Mouse (Mus musculus): Measurements from ENCODE around the gene Rbm47. TPM values are rescaled to one million over a fixed set of nuclear protein-coding genes. Genes with fewer than 3 reads are reported as not detected.

Rbm47 gene
- polyA plus RNA-seq, 1 experiment from 2014 or later, result 0.37 TPM

- no peak overlapping the region for H3K27ac ChIP-seq (ENCODE audit: low read depth, low read length)
- H3K4me3 ChIP-seq (ENCODE audit: low read depth, low read length), result peak overlapping the region; percentile 33
- H3K9ac ChIP-seq (replicated peaks; ENCODE audit: low read depth, low read length), result peak overlapping the region; percentile 41
- under 1% methylated on average over 43 of the region's 43 CpGs for WGBS
- no peaks in the 10 kb centered on the region for H3K36me3 ChIP-seq (ENCODE audit: control insufficient read depth, insufficient read depth, low read length)
- H3K9me3 ChIP-seq (ENCODE audit: control insufficient read depth, low read length), result no peaks in the 10 kb centered on the region
- ATAC-seq (ENCODE audit: low read depth), result peak; percentile 72; the same call in 1 of the 2 replicates
- peaks cover 14% of the 10 kb centered on the region for H3K27me3 ChIP-seq (ENCODE audit: control insufficient read depth, insufficient read depth, low read length)
- H3K4me1 ChIP-seq (ENCODE audit: control insufficient read depth, insufficient read depth, low read length), result peaks cover 10% of the 10 kb centered on the region; the same call in 1 of the 2 replicates
- peak overlapping the region; percentile 68 for H3K4me2 ChIP-seq (ENCODE audit: low read depth, low read length)
These were observed 22.1 kb downstream of the Rbm47 start for GRCm38 (mm10) chr5:66150706-66151300.

GRCm38 (mm10) chr5:66150106-66150705 is 22.7 kb downstream of the Rbm47 start:
- no peaks in the 10 kb centered on the region for H3K9me3 ChIP-seq (ENCODE audit: control insufficient read depth, low read length)
- WGBS, result 4% methylated on average over 18 of the region's 18 CpGs
- H3K4me1 ChIP-seq (ENCODE audit: control insufficient read depth, insufficient read depth, low read length), result peaks cover 10% of the 10 kb centered on the region; the same call in 1 of the 2 replicates
- no peak overlapping the region for H3K27ac ChIP-seq (ENCODE audit: low read depth, low read length)
- peak overlapping the region; percentile 41; the same call in 1 of the 2 replicates for H3K9ac ChIP-seq (replicated peaks; ENCODE audit: low read depth, low read length)
- H3K27me3 ChIP-seq (ENCODE audit: control insufficient read depth, insufficient read depth, low read length), result peaks cover 14% of the 10 kb centered on the region
- H3K4me3 ChIP-seq (ENCODE audit: low read depth, low read length), result peak overlapping the region; percentile 33
- H3K36me3 ChIP-seq (ENCODE audit: control insufficient read depth, insufficient read depth, low read length), result no peaks in the 10 kb centered on the region
- ATAC-seq (ENCODE audit: low read depth), result no peak
- H3K4me2 ChIP-seq (ENCODE audit: low read depth, low read length), result peak overlapping the region; percentile 68

- H3K9ac ChIP-seq (replicated peaks; ENCODE audit: low read depth, low read length), result no peak overlapping the region
- 40% methylated on average over 3 of the region's 3 CpGs for WGBS
- no peak overlapping the region for H3K27ac ChIP-seq (ENCODE audit: low read depth, low read length)
- no peak overlapping the region for H3K4me3 ChIP-seq (ENCODE audit: low read depth, low read length)
- peaks cover 10% of the 10 kb centered on the region; the same call in 1 of the 2 replicates for H3K4me1 ChIP-seq (ENCODE audit: control insufficient read depth, insufficient read depth, low read length)
- no peak for ATAC-seq (ENCODE audit: low read depth)
- H3K4me2 ChIP-seq (ENCODE audit: low read depth, low read length), result no peak overlapping the region
- H3K27me3 ChIP-seq (ENCODE audit: control insufficient read depth, insufficient read depth, low read length), result peaks cover 14% of the 10 kb centered on the region
- H3K9me3 ChIP-seq (ENCODE audit: control insufficient read depth, low read length), result no peaks in the 10 kb centered on the region
- H3K36me3 ChIP-seq (ENCODE audit: control insufficient read depth, insufficient read depth, low read length), result no peaks in the 10 kb centered on the region
These were observed 23.3 kb downstream of the Rbm47 start for GRCm38 (mm10) chr5:66149571-66149970.

GRCm38 (mm10) chr5:66149111-66149510 is 23.8 kb downstream of the Rbm47 start:
- Histone ChIP-seq H3K9me3 (ENCODE audit: control insufficient read depth, low read length) (no peaks in the 10 kb centered on the region), H3K27me3 (ENCODE audit: control insufficient read depth, insufficient read depth, low read length) (peaks cover 14% of the 10 kb centered on the region), H3K4me3 (ENCODE audit: low read depth, low read length) (no peak overlapping the region), H3K4me1 (ENCODE audit: control insufficient read depth, insufficient read depth, low read length) (peaks cover 10% of the 10 kb centered on the region; the same call in 1 of the 2 replicates), H3K36me3 (ENCODE audit: control insufficient read depth, insufficient read depth, low read length) (no peaks in the 10 kb centered on the region), H3K4me2 (ENCODE audit: low read depth, low read length) (no peak overlapping the region), H3K9ac (replicated peaks; ENCODE audit: low read depth, low read length) (no peak overlapping the region), H3K27ac (ENCODE audit: low read depth, low read length) (no peak overlapping the region)
- ATAC-seq (ENCODE audit: low read depth), result no peak
- WGBS, result 70% methylated on average over 2 of the region's 2 CpGs

DNA sequence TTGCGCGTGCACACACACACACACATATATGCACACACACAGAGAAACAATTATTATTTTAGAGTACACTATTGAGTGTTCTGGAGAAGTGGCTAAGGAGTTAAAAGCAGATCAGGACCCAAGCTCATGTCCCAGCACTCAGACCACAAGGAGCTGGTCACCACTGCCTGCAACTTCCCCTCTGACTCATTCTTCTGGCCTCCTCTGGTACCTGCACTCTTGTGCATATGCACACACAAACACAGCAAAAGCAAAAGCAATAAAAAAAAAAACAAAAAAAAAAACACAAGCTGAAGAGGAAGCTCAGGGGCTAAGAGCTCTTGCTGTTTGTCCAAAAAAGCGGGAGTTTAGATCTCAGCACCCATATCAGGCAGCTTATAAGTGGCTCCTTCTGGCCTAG is 25.6 kb downstream of the Rbm47 start:
- no peak overlapping the region for H3K4me3 ChIP-seq (ENCODE audit: low read depth, low read length)
- peaks cover 11% of the 10 kb centered on the region for H3K27me3 ChIP-seq (ENCODE audit: control insufficient read depth, insufficient read depth, low read length)
- H3K27ac ChIP-seq (ENCODE audit: low read depth, low read length), result no peak overlapping the region
- no peaks in the 10 kb centered on the region for H3K9me3 ChIP-seq (ENCODE audit: control insufficient read depth, low read length)
- ATAC-seq (ENCODE audit: low read depth), result no peak
- no peaks in the 10 kb centered on the region for H3K36me3 ChIP-seq (ENCODE audit: control insufficient read depth, insufficient read depth, low read length)
- H3K4me1 ChIP-seq (ENCODE audit: control insufficient read depth, insufficient read depth, low read length), result peaks cover 10% of the 10 kb centered on the region; the same call in 1 of the 2 replicates
- H3K9ac ChIP-seq (replicated peaks; ENCODE audit: low read depth, low read length), result no peak overlapping the region
- WGBS, result over 99% methylated on average over 3 of the region's 3 CpGs
- H3K4me2 ChIP-seq (ENCODE audit: low read depth, low read length), result no peak overlapping the region

DNA sequence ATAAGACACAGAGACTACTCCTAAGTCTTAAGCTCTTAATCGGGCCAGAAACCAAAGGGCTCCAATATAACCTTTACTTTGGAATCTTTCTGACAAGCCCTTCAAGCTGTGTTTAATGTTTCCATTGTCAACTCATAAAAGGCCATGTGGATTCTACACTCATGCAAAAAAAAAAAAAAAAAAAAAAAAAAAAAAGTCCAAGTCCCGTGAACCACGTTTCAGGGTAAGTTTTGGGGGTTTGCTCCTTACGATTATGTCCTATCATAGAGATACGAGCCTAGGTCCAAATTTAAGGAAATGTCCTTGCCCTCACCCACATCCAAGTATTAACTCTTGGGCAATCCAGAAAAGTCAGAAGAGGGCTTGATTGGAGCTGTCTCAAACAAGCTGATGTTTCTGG is 27.3 kb downstream of the Rbm47 start:
- ATAC-seq (ENCODE audit: low read depth), result no peak
- WGBS, result 89% methylated on average over 5 of the region's 5 CpGs
- H3K9ac ChIP-seq (replicated peaks; ENCODE audit: low read depth, low read length), result no peak overlapping the region
- peaks cover under 1% of the 10 kb centered on the region; the same call in 1 of the 2 replicates for H3K4me1 ChIP-seq (ENCODE audit: control insufficient read depth, insufficient read depth, low read length)
- H3K4me2 ChIP-seq (ENCODE audit: low read depth, low read length), result no peak overlapping the region
- no peaks in the 10 kb centered on the region for H3K9me3 ChIP-seq (ENCODE audit: control insufficient read depth, low read length)
- H3K27me3 ChIP-seq (ENCODE audit: control insufficient read depth, insufficient read depth, low read length), result peaks cover 8% of the 10 kb centered on the region
- H3K27ac ChIP-seq (ENCODE audit: low read depth, low read length), result no peak overlapping the region
- no peak overlapping the region for H3K4me3 ChIP-seq (ENCODE audit: low read depth, low read length)
- no peaks in the 10 kb centered on the region for H3K36me3 ChIP-seq (ENCODE audit: control insufficient read depth, insufficient read depth, low read length)

DNA sequence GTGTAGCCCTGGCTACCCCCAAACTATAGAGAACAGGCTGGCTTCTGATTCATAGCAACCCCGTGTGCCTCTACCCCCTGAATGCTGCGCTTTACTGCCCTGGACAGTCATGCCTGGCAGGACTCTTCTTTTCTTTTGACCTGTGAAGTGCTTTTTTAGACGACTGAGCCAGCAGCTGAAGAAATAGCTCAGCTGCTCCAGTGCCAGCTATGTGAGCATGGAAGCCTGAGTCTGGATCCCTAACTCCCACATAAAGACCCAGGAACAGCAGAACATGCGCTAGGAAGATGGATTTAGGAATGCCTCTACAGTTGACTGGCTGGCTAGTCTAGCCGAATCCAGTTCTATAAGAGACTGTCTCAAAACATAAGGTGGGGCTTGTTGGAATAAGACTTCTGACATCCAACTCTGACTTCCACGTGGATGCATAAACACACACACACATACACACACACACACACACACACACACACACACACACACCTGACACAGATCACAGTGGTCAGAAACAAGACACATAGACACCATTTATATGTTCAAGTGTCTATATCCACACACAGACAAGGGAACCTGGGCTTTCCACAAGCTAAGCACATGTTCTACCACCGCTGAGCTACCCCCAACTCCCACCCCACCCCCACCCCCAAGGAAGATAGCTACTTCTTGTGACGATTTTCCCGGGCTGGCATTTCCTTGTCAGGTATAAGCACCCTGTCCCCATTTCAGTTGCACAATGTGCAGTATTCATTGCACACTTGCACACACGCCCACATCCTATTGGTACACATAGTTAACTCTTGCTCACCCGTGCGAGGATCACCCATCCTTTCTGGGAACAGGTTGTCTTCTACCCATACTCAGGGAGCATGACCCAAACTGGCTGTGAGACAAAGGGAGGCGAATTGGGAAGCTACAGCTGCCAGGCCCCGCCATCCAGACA is 29.6 kb downstream of the Rbm47 start:
- Histone ChIP-seq H3K36me3 (ENCODE audit: control insufficient read depth, insufficient read depth, low read length) (no peaks in the 10 kb centered on the region), H3K4me3 (ENCODE audit: low read depth, low read length) (no peak overlapping the region), H3K27me3 (ENCODE audit: control insufficient read depth, insufficient read depth, low read length) (no peaks in the 10 kb centered on the region), H3K9me3 (ENCODE audit: control insufficient read depth, low read length) (no peaks in the 10 kb centered on the region), H3K4me2 (ENCODE audit: low read depth, low read length) (no peak overlapping the region), H3K27ac (ENCODE audit: low read depth, low read length) (no peak overlapping the region), H3K9ac (replicated peaks; ENCODE audit: low read depth, low read length) (no peak overlapping the region), H3K4me1 (ENCODE audit: control insufficient read depth, insufficient read depth, low read length) (no peaks in the 10 kb centered on the region)
- 87% methylated on average over 14 of the region's 14 CpGs for WGBS
- no peak for ATAC-seq (ENCODE audit: low read depth)

- H3K36me3 ChIP-seq (ENCODE audit: control insufficient read depth, insufficient read depth, low read length), result no peaks in the 10 kb centered on the region
- no peak overlapping the region for H3K4me2 ChIP-seq (ENCODE audit: low read depth, low read length)
- H3K4me1 ChIP-seq (ENCODE audit: control insufficient read depth, insufficient read depth, low read length), result no peaks in the 10 kb centered on the region
- no peak overlapping the region for H3K27ac ChIP-seq (ENCODE audit: low read depth, low read length)
- no peak overlapping the region for H3K4me3 ChIP-seq (ENCODE audit: low read depth, low read length)
- 92% methylated on average over 4 of the region's 4 CpGs for WGBS
- ATAC-seq (ENCODE audit: low read depth), result no peak
- H3K27me3 ChIP-seq (ENCODE audit: control insufficient read depth, insufficient read depth, low read length), result no peaks in the 10 kb centered on the region
- H3K9me3 ChIP-seq (ENCODE audit: control insufficient read depth, low read length), result no peaks in the 10 kb centered on the region
- H3K9ac ChIP-seq (replicated peaks; ENCODE audit: low read depth, low read length), result no peak overlapping the region
These were observed 31.4 kb downstream of the Rbm47 start for GRCm38 (mm10) chr5:66141474-66141873.

All from neural tube, embryonic 14.5 days (tissue).